Mouse (Mus musculus) thymus, adult 2 months (tissue): ENCODE measurements around the gene Ech1.

Source experiments
- CTCF ChIP-seq: fragments of 200-500 bp; IDR thresholded peaks from 2 replicates; pipeline ENCODE4 v1.5.1; 2012; ENCODE audit warnings: mild to moderate bottlenecking, control low read depth, low read length, moderate library complexity, borderline replicate concordance; ENCODE audit not compliant: control insufficient read depth, poor library complexity, insufficient read depth; ENCODE audit errors: extremely low read depth
- POLR2A ChIP-seq: fragments of 200-500 bp; IDR thresholded peaks from 2 replicates; pipeline ENCODE4 v1.6.1; 2012; ENCODE audit warnings: mild to moderate bottlenecking, low read length, control low read depth, moderate library complexity; ENCODE audit not compliant: control insufficient read depth, poor library complexity, insufficient read depth; ENCODE audit errors: extremely low read depth

GRCm38 (mm10) chr7:28850642-28851041 lies 25.6 kb downstream of the Ech1 start:
- TF ChIP-seq POLR2A (no peak), CTCF (no peak)
